Mouse (Mus musculus): ENCODE measurements around the gene Csf2rb. TPM values are rescaled to one million over a fixed set of nuclear protein-coding genes. Genes with fewer than 3 reads are reported as not detected.
"Not testable (repeated sequence)": the region's sequence is repeated elsewhere in the genome, so short reads cannot be mapped to it uniquely, and the experiment has no call there.

Gene Csf2rb
- total and polyA plus RNA-seq, 3 experiments = 145 to 219 (median 178) TPM

- H3K4me1 ChIP-seq (ENCODE audit: insufficient read depth, low read depth, low read length) = peaks cover 86% of the 10 kb centered on the region
These were observed 1.3 kb upstream of the Csf2rb start for GRCm38 (mm10) chr15:78324294-78324693.

GRCm38 (mm10) chr15:78326747-78327146, 1.2 kb downstream of the Csf2rb start:
- Histone ChIP-seq H3K27me3 (ENCODE audit: insufficient read depth, low read length) (peaks cover 16% of the 10 kb centered on the region), H3K9me3 (replicated peaks) (no peaks in the 10 kb centered on the region), H3K4me1 (ENCODE audit: insufficient read depth, low read depth, low read length) (peaks cover 81% of the 10 kb centered on the region), H3K36me3 (replicated peaks) (peaks cover 18% of the 10 kb centered on the region), H3K4me3 (ENCODE audit: low read depth, low read length) (peak overlapping the region; percentile 73)
- TF ChIP-seq GATA2 (IDR thresholded peaks at IDR 0.05; ENCODE audit: borderline replicate concordance, low read depth, low read length) (no peak), POLR2AphosphoS5 (IDR thresholded peaks at IDR 0.05; ENCODE audit: insufficient replicate concordance, low read depth, low read length) (no peak), GATA1 (IDR thresholded peaks at IDR 0.05; ENCODE audit: borderline replicate concordance, low read length) (no peak), CTCF (IDR thresholded peaks at IDR 0.05; ENCODE audit: low read depth, low read length) (no peak), TAL1 (conservative IDR thresholded peaks at IDR 0.05; ENCODE audit: low read depth, low read length) (no peak)
- DNase-seq (ENCODE audit: low spot score) (no peak), ATAC-seq (ENCODE audit: extremely low read depth, insufficient number of reproducible peaks, low FRiP score, poor library complexity, severe bottlenecking) (no peak)

More at GRCm38 (mm10) chr15:78324294-78324693, 1.3 kb upstream of the Csf2rb start:
- Histone ChIP-seq H3K4me3 (ENCODE audit: low read depth, low read length) (peak overlapping the region; percentile 31; the same call in 1 of the 2 replicates), H3K36me3 (replicated peaks) (peaks cover 8% of the 10 kb centered on the region), H3K9me3 (replicated peaks) (no peaks in the 10 kb centered on the region), H3K27me3 (ENCODE audit: insufficient read depth, low read length) (peaks cover 25% of the 10 kb centered on the region)
- ATAC-seq (ENCODE audit: extremely low read depth, insufficient number of reproducible peaks, low FRiP score, poor library complexity, severe bottlenecking) = peak; percentile 30; the same call in 1 of the 2 replicates
- peak; percentile 30 for DNase-seq (ENCODE audit: low spot score)
- TF ChIP-seq POLR2AphosphoS5 (IDR thresholded peaks at IDR 0.05; ENCODE audit: insufficient replicate concordance, low read depth, low read length) = no peak
- peak; percentile 50 for TF ChIP-seq TAL1 (conservative IDR thresholded peaks at IDR 0.05; ENCODE audit: low read depth, low read length)

- not testable (repeated sequence) for H3K9me3 ChIP-seq (replicated peaks); ATAC-seq (ENCODE audit: extremely low read depth, insufficient number of reproducible peaks, low FRiP score, poor library complexity, severe bottlenecking); H3K27me3 ChIP-seq (ENCODE audit: insufficient read depth, low read length); DNase-seq (ENCODE audit: low spot score)
- Histone ChIP-seq H3K4me3 (ENCODE audit: low read depth, low read length) (peak overlapping the region; percentile 64), H3K36me3 (replicated peaks) (peaks cover 29% of the 10 kb centered on the region), H3K4me1 (ENCODE audit: insufficient read depth, low read depth, low read length) (peaks cover 81% of the 10 kb centered on the region)
These were observed 2.3 kb downstream of the Csf2rb start for GRCm38 (mm10) chr15:78327753-78328341.

GRCm38 (mm10) chr15:78328520-78329097, 3.1 kb downstream of the Csf2rb start:
- H3K4me3 ChIP-seq (ENCODE audit: low read depth, low read length) = peak overlapping the region; percentile 64
- no peak for DNase-seq (ENCODE audit: low spot score)
- H3K9me3 ChIP-seq (replicated peaks) = no peaks in the 10 kb centered on the region
- ATAC-seq (ENCODE audit: extremely low read depth, insufficient number of reproducible peaks, low FRiP score, poor library complexity, severe bottlenecking) = no peak
- peaks cover 15% of the 10 kb centered on the region for H3K27me3 ChIP-seq (ENCODE audit: insufficient read depth, low read length)
- peaks cover 37% of the 10 kb centered on the region for H3K36me3 ChIP-seq (replicated peaks)
- H3K4me1 ChIP-seq (ENCODE audit: insufficient read depth, low read depth, low read length) = peaks cover 80% of the 10 kb centered on the region
- TF ChIP-seq POLR2AphosphoS5 (IDR thresholded peaks at IDR 0.05; ENCODE audit: insufficient replicate concordance, low read depth, low read length) (no peak), TAL1 (conservative IDR thresholded peaks at IDR 0.05; ENCODE audit: low read depth, low read length) (no peak), GATA2 (IDR thresholded peaks at IDR 0.05; ENCODE audit: borderline replicate concordance, low read depth, low read length) (no peak), GATA1 (IDR thresholded peaks at IDR 0.05; ENCODE audit: borderline replicate concordance, low read length) (no peak), CTCF (IDR thresholded peaks at IDR 0.05; ENCODE audit: low read depth, low read length) (no peak)

- Histone ChIP-seq H3K4me1 (ENCODE audit: insufficient read depth, low read depth, low read length) (peaks cover 81% of the 10 kb centered on the region), H3K27me3 (ENCODE audit: insufficient read depth, low read length) (peaks cover 21% of the 10 kb centered on the region), H3K36me3 (replicated peaks) (peaks cover 45% of the 10 kb centered on the region), H3K4me3 (ENCODE audit: low read depth, low read length) (peak overlapping the region; percentile 23; the same call in 1 of the 2 replicates)
- ATAC-seq (ENCODE audit: extremely low read depth, insufficient number of reproducible peaks, low FRiP score, poor library complexity, severe bottlenecking) = peak; percentile 17; the same call in 1 of the 2 replicates
- DNase-seq (ENCODE audit: low spot score); H3K9me3 ChIP-seq (replicated peaks): not testable (repeated sequence)
These were observed 4.4 kb downstream of the Csf2rb start for GRCm38 (mm10) chr15:78329972-78330371.

GRCm38 (mm10) chr15:78330706-78331105, 5.2 kb downstream of the Csf2rb start:
- ATAC-seq (ENCODE audit: extremely low read depth, insufficient number of reproducible peaks, low FRiP score, poor library complexity, severe bottlenecking) = no peak
- peaks cover 27% of the 10 kb centered on the region for H3K27me3 ChIP-seq (ENCODE audit: insufficient read depth, low read length)
- H3K36me3 ChIP-seq (replicated peaks) = peaks cover 50% of the 10 kb centered on the region
- H3K4me3 ChIP-seq (ENCODE audit: low read depth, low read length) = no peak overlapping the region; the same call in 1 of the 2 replicates
- DNase-seq (ENCODE audit: low spot score) = no peak
- peaks cover 78% of the 10 kb centered on the region for H3K4me1 ChIP-seq (ENCODE audit: insufficient read depth, low read depth, low read length)
- no peak for TF ChIP-seq TAL1 (conservative IDR thresholded peaks at IDR 0.05; ENCODE audit: low read depth, low read length)
- no peak for TF ChIP-seq GATA1 (IDR thresholded peaks at IDR 0.05; ENCODE audit: borderline replicate concordance, low read length)
- no peak for TF ChIP-seq CTCF (IDR thresholded peaks at IDR 0.05; ENCODE audit: low read depth, low read length)
- no peak for TF ChIP-seq POLR2AphosphoS5 (IDR thresholded peaks at IDR 0.05; ENCODE audit: insufficient replicate concordance, low read depth, low read length)
- no peak for TF ChIP-seq GATA2 (IDR thresholded peaks at IDR 0.05; ENCODE audit: borderline replicate concordance, low read depth, low read length)
- no peaks in the 10 kb centered on the region for H3K9me3 ChIP-seq (replicated peaks)

All from G1E (cell line).